Mouse (Mus musculus): ENCODE results near the gene Lyrm4. TPM values are rescaled to one million over a fixed set of nuclear protein-coding genes. Genes with fewer than 3 reads are reported as not detected.

Gene Lyrm4
- polyA plus RNA-seq, 1 experiment from 2014 or later, result 16.9 TPM

DNA sequence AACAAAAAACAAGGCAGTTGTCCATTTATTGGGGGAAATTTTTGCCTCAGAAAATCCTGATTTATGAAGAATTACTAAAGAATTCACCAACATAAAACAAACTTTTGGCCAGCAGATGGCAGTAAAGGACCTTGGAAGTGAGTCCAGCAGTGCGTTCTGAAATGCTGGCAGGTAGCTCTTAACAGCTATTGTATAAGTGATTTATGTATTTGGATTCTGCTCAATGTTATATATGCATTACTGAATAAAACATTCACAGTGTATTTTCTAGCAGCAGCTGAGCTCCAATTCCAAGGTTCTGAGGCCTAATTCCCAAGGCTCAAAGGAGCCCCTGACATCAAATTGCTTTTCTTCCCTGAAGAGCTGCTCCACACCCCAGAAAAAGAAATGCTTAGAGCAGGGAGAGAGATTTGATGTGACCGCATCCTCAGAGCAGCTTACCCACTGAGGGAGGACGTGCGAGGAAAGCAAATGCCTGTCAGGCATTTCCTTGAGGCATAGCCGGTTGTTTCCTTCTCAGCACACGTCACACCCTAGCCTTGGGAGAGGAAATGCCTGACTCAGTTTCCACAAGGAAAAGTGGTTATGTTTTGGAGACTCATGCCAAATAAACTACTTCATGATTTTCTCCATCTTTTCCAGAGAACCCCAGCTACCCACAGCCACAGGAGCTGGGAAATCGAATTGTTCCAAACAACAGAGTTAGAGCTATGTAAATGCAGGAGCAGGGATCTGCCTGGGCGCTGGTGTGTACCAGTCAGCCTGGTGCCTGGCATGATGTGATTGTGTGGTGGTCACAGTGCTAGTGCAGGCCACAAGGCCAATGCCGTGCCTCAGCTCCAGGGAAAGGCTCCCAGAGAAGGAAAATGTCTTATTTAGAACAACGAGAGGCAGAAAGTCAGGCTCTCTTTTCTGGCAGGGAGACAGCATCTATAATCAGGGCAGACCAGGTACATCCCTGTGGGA is 97.7 kb downstream of the Lyrm4 start:
- 62% methylated on average over 10 of the region's 10 CpGs for WGBS (ENCODE audit: insufficient replicate concordance)
- no peak overlapping the region for H3K27ac ChIP-seq (ENCODE audit: low read length)

DNA sequence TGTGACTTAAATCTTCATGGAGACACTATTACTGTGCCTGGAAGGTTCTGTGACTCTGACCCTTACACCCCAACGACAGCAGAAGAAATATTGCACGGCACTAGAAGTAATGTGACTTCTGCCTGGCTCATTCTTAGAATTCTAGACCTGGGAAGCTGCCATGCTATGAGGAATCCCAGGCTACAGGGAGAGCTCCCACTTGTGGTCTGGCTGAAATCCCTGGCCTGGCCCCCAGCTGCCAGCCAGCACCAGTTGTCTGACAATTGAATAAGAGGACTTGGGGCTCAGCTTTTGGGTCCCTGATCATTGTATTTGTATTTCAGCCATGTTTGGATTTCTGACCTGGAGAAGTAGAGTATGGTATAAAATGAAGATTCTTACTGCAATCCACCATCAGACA is 99.3 kb downstream of the Lyrm4 start:
- Histone ChIP-seq H3K9ac (ENCODE audit: low read depth, low read length) (no peak overlapping the region), H3K36me3 (ENCODE audit: control insufficient read depth, insufficient read depth) (no peaks in the 10 kb centered on the region), H3K27ac (ENCODE audit: low read length) (no peak overlapping the region), H3K9me3 (replicated peaks; ENCODE audit: control insufficient read depth, low read length) (no peaks in the 10 kb centered on the region), H3K27me3 (ENCODE audit: control insufficient read depth, insufficient read depth, low read depth, low read length) (no peaks in the 10 kb centered on the region), H3K4me3 (ENCODE audit: low read depth, low read length) (no peak overlapping the region), H3K4me2 (ENCODE audit: low read depth, low read length) (no peak overlapping the region), H3K4me1 (ENCODE audit: control insufficient read depth, low read depth, low read length) (peaks cover 6% of the 10 kb centered on the region; the same call in 1 of the 2 replicates)
- 73% methylated on average over 2 of the region's 2 CpGs for WGBS (ENCODE audit: insufficient replicate concordance)
- no peak for ATAC-seq (ENCODE audit: low read depth)

More for the DNA sequence above, 97.7 kb downstream of the Lyrm4 start:
- Histone ChIP-seq H3K27me3 (ENCODE audit: control insufficient read depth, insufficient read depth, low read depth, low read length) (no peaks in the 10 kb centered on the region), H3K9ac (ENCODE audit: low read depth, low read length) (no peak overlapping the region), H3K4me2 (ENCODE audit: low read depth, low read length) (no peak overlapping the region), H3K9me3 (replicated peaks; ENCODE audit: control insufficient read depth, low read length) (no peaks in the 10 kb centered on the region), H3K4me1 (ENCODE audit: control insufficient read depth, low read depth, low read length) (peaks cover 6% of the 10 kb centered on the region; the same call in 1 of the 2 replicates), H3K4me3 (ENCODE audit: low read depth, low read length) (no peak overlapping the region), H3K36me3 (ENCODE audit: control insufficient read depth, insufficient read depth) (no peaks in the 10 kb centered on the region)
- ATAC-seq (ENCODE audit: low read depth), result no peak

DNA sequence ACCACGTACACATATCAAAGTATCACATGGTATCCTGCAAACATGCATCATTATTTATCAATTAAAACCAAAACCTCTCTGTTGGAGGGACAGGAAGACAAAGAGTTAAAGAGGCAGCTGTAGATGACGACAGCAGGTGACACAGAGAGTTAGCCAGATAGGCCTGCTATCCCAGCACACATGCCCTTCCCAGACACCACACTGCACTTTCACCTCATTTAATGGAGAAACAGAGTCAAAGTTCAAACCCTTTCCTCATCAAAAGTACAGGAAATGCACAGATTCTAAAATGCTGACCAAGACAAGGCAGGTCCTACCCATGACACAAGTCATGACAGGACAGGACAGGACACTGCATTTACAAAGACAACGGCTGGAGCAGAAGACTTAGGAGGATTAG is 101.7 kb downstream of the Lyrm4 start:
- peak; percentile 70 for ATAC-seq (ENCODE audit: low read depth)
- H3K4me1 ChIP-seq (ENCODE audit: control insufficient read depth, low read depth, low read length), result peaks cover 6% of the 10 kb centered on the region; the same call in 1 of the 2 replicates
- 49% methylated on average over 3 of the region's 3 CpGs for WGBS (ENCODE audit: insufficient replicate concordance)
- H3K9me3 ChIP-seq (replicated peaks; ENCODE audit: control insufficient read depth, low read length), result no peaks in the 10 kb centered on the region
- no peak overlapping the region for H3K4me2 ChIP-seq (ENCODE audit: low read depth, low read length)
- H3K27ac ChIP-seq (ENCODE audit: low read length), result no peak overlapping the region
- H3K27me3 ChIP-seq (ENCODE audit: control insufficient read depth, insufficient read depth, low read depth, low read length), result no peaks in the 10 kb centered on the region
- H3K9ac ChIP-seq (ENCODE audit: low read depth, low read length), result no peak overlapping the region
- no peak overlapping the region for H3K4me3 ChIP-seq (ENCODE audit: low read depth, low read length)
- H3K36me3 ChIP-seq (ENCODE audit: control insufficient read depth, insufficient read depth), result no peaks in the 10 kb centered on the region

DNA sequence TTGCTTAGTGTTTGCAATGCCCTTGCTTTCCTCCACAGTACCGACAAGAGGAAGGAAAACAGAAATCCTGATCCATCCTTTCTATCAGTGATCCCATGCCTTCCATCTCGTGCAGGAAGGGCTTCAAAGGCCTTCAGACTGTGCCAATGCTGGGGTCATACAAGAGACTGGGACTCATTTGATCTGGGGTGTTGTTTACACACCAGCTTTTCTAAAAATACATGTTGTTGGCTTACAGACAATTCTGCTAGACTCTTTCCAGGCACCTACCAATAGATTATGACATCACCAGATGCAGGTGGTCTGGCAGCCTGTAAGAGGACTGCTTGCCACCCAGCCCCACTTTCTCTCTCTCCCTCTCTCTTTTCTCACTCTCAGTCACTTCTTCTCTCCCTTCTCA is 107.3 kb downstream of the Lyrm4 start:
- WGBS (ENCODE audit: insufficient replicate concordance), result 44% methylated on average over 2 of the region's 2 CpGs
- Histone ChIP-seq H3K4me1 (ENCODE audit: control insufficient read depth, low read depth, low read length) (no peaks in the 10 kb centered on the region), H3K9me3 (replicated peaks; ENCODE audit: control insufficient read depth, low read length) (no peaks in the 10 kb centered on the region), H3K4me3 (ENCODE audit: low read depth, low read length) (no peak overlapping the region), H3K36me3 (ENCODE audit: control insufficient read depth, insufficient read depth) (no peaks in the 10 kb centered on the region), H3K9ac (ENCODE audit: low read depth, low read length) (no peak overlapping the region), H3K27me3 (ENCODE audit: control insufficient read depth, insufficient read depth, low read depth, low read length) (no peaks in the 10 kb centered on the region), H3K4me2 (ENCODE audit: low read depth, low read length) (no peak overlapping the region), H3K27ac (ENCODE audit: low read length) (no peak overlapping the region)
- no peak for ATAC-seq (ENCODE audit: low read depth)

DNA sequence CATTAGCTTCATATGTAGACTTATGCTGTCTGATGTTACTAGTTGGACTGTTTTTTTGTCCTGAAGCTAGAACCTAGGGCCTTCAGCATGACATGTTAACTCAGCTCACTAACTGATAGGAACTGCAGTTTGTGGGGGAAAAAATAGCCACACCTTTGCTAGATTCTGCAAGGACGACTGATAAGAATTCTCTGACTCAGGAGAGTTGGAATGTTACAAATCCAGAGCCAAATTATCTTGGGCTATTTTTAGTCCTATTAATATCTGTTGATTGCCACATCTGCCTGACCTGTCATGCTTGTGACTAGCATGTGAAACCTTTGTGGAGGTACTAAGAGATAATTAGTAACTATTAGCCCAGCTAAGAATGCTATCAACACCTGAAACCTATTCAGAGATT is 116.5 kb downstream of the Lyrm4 start:
- Histone ChIP-seq H3K36me3 (ENCODE audit: control insufficient read depth, insufficient read depth) (no peaks in the 10 kb centered on the region), H3K4me1 (ENCODE audit: control insufficient read depth, low read depth, low read length) (peaks cover 4% of the 10 kb centered on the region), H3K27ac (ENCODE audit: low read length) (no peak overlapping the region), H3K4me3 (ENCODE audit: low read depth, low read length) (no peak overlapping the region), H3K9ac (ENCODE audit: low read depth, low read length) (no peak overlapping the region), H3K4me2 (ENCODE audit: low read depth, low read length) (no peak overlapping the region), H3K27me3 (ENCODE audit: control insufficient read depth, insufficient read depth, low read depth, low read length) (no peaks in the 10 kb centered on the region), H3K9me3 (replicated peaks; ENCODE audit: control insufficient read depth, low read length) (no peaks in the 10 kb centered on the region)
- no peak for ATAC-seq (ENCODE audit: low read depth)
- WGBS (ENCODE audit: insufficient replicate concordance), result 29% methylated on average over 1 of the region's 1 CpGs

DNA sequence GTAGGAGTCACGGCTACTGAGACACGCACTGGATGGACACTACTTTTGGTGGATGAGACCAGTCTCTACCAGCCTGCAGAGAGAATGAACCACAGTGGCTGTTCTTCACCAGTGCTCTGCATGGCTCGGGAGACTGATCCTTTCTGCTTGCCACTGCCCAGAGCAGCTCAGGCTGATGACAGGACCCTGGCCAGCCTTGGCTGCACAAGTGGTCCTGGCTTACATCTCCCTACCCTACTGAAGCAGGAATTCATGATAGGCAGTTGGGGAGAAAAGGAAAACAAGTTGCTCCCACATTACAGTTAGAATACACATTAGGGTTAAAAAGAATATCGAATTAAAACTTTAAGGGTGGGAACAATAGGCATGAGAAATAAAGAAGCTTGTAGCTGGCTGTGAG is 119.7 kb downstream of the Lyrm4 start:
- no peak for ATAC-seq (ENCODE audit: low read depth)
- Histone ChIP-seq H3K4me3 (ENCODE audit: low read depth, low read length) (no peak overlapping the region), H3K9ac (ENCODE audit: low read depth, low read length) (no peak overlapping the region), H3K27me3 (ENCODE audit: control insufficient read depth, insufficient read depth, low read depth, low read length) (no peaks in the 10 kb centered on the region), H3K9me3 (replicated peaks; ENCODE audit: control insufficient read depth, low read length) (no peaks in the 10 kb centered on the region), H3K27ac (ENCODE audit: low read length) (no peak overlapping the region), H3K4me2 (ENCODE audit: low read depth, low read length) (no peak overlapping the region), H3K36me3 (ENCODE audit: control insufficient read depth, insufficient read depth) (no peaks in the 10 kb centered on the region), H3K4me1 (ENCODE audit: control insufficient read depth, low read depth, low read length) (peaks cover 4% of the 10 kb centered on the region)
- 70% methylated on average over 4 of the region's 4 CpGs for WGBS (ENCODE audit: insufficient replicate concordance)

DNA sequence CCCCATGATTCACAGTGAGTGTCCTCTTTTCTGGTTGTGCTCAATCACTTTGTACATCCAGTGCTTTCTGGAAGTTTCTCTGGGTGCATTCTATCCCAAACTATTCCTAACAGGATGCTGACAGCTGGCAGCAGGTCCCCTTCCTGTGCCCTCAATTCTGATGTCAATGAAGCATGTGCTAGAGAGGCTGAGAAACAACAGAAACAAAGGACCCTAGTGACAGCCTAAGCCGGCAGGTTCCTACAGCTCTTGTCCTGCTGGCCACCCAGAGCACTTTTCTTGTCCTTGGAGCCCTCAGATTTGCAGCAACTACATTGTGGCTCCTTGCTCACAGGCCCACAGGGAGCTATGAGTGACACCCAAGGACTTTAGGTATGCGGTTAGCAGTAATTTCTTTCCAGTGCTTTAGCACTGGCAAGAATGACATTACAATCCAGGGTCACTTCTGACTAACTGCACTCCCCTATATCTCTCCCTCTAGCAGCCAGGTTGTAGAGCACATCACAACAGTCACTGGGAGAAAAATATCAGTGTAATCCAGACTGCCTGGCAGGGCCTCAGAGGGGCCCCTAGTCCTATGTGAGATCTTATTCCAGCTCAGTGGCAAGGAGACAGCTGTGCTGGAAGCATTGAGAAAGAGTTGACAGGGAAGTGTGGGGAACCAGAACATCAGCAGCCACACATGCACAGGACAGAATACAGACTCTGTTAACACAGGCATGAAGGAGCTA is 121.5 kb downstream of the Lyrm4 start:
- H3K4me2 ChIP-seq (ENCODE audit: low read depth, low read length), result no peak overlapping the region
- ATAC-seq (ENCODE audit: low read depth), result no peak

DNA sequence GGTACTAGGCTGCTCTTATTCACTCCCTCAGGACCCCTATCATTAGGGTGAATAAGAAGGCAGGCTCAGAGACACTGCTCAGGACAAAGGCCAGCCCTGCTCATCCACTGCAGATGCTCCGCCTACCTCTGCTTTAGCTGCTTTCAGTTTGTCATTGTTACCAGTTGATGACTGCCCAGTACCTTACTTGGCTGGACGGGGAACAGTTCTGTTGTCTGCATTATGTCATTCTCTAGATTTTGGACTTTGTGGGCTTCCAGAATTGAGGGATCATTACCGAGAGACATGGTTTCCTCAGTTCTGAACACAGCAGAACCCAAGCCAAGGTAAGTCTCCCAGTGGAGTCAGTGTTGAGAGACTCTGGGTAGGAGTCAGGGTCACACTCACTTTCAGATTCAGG is 122.1 kb downstream of the Lyrm4 start:
- Histone ChIP-seq H3K4me2 (ENCODE audit: low read depth, low read length) (no peak overlapping the region), H3K27ac (ENCODE audit: low read length) (no peak overlapping the region), H3K4me1 (ENCODE audit: control insufficient read depth, low read depth, low read length) (peaks cover 4% of the 10 kb centered on the region), H3K27me3 (ENCODE audit: control insufficient read depth, insufficient read depth, low read depth, low read length) (no peaks in the 10 kb centered on the region), H3K9me3 (replicated peaks; ENCODE audit: control insufficient read depth, low read length) (no peaks in the 10 kb centered on the region), H3K4me3 (ENCODE audit: low read depth, low read length) (no peak overlapping the region), H3K36me3 (ENCODE audit: control insufficient read depth, insufficient read depth) (no peaks in the 10 kb centered on the region), H3K9ac (ENCODE audit: low read depth, low read length) (no peak overlapping the region)
- no peak for ATAC-seq (ENCODE audit: low read depth)
- WGBS (ENCODE audit: insufficient replicate concordance), result 70% methylated on average over 3 of the region's 3 CpGs

More for the DNA sequence above, 121.5 kb downstream of the Lyrm4 start:
- Histone ChIP-seq H3K27ac (ENCODE audit: low read length) (no peak overlapping the region), H3K36me3 (ENCODE audit: control insufficient read depth, insufficient read depth) (no peaks in the 10 kb centered on the region), H3K4me1 (ENCODE audit: control insufficient read depth, low read depth, low read length) (peaks cover 4% of the 10 kb centered on the region), H3K9me3 (replicated peaks; ENCODE audit: control insufficient read depth, low read length) (no peaks in the 10 kb centered on the region), H3K9ac (ENCODE audit: low read depth, low read length) (no peak overlapping the region), H3K4me3 (ENCODE audit: low read depth, low read length) (no peak overlapping the region), H3K27me3 (ENCODE audit: control insufficient read depth, insufficient read depth, low read depth, low read length) (no peaks in the 10 kb centered on the region)
- 66% methylated on average over 2 of the region's 2 CpGs for WGBS (ENCODE audit: insufficient replicate concordance)

DNA sequence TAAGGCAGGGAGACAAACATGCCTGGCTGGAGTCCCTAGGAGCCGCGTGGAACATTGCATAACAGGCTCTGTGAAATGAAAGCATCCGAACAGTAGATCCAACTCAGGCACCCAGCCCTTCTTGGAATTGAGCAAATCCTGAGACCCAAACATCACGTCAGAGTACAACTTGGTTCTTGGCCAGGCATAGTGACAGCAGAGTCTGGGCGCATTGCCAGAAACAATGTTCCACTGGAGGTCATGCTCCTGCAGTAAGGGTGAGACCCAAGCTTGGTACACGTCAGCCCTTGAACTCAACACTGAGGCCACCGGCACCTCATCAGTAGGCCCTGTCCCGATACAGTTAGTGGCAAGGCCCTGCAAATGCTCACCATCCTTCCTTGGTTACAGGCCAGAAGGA is 123.3 kb downstream of the Lyrm4 start:
- Histone ChIP-seq H3K27ac (ENCODE audit: low read length) (no peak overlapping the region), H3K9ac (ENCODE audit: low read depth, low read length) (no peak overlapping the region)

More for the DNA sequence above, 123.3 kb downstream of the Lyrm4 start:
- Histone ChIP-seq H3K27me3 (ENCODE audit: control insufficient read depth, insufficient read depth, low read depth, low read length) (no peaks in the 10 kb centered on the region), H3K9me3 (replicated peaks; ENCODE audit: control insufficient read depth, low read length) (no peaks in the 10 kb centered on the region), H3K4me3 (ENCODE audit: low read depth, low read length) (no peak overlapping the region), H3K36me3 (ENCODE audit: control insufficient read depth, insufficient read depth) (no peaks in the 10 kb centered on the region), H3K4me1 (ENCODE audit: control insufficient read depth, low read depth, low read length) (peaks cover 4% of the 10 kb centered on the region), H3K4me2 (ENCODE audit: low read depth, low read length) (no peak overlapping the region)
- peak; percentile 88 for ATAC-seq (ENCODE audit: low read depth)
- 69% methylated on average over 8 of the region's 8 CpGs for WGBS (ENCODE audit: insufficient replicate concordance)
